Mouse (Mus musculus) bone marrow macrophage, adult 2 months (primary cell): ENCODE measurements at regions not wholly inside any gene's neighbourhood (a gene's known extent, or its start where the extent isn't known, plus 50 kb on each side); places are given as distances from the start of the nearest gene placed in this dataset.

ENCODE experiments used
- CTCF ChIP-seq: IDR thresholded peaks from 2 replicates; pipeline ENCODE4 v1.5.1; 2012; ENCODE audit warnings: low read depth, mild to moderate bottlenecking, low read length, moderate library complexity
- POLR2A ChIP-seq: IDR thresholded peaks from 2 replicates; pipeline ENCODE4 v1.6.1; 2012; ENCODE audit warnings: mild to moderate bottlenecking, low read depth, low read length, borderline replicate concordance

DNA sequence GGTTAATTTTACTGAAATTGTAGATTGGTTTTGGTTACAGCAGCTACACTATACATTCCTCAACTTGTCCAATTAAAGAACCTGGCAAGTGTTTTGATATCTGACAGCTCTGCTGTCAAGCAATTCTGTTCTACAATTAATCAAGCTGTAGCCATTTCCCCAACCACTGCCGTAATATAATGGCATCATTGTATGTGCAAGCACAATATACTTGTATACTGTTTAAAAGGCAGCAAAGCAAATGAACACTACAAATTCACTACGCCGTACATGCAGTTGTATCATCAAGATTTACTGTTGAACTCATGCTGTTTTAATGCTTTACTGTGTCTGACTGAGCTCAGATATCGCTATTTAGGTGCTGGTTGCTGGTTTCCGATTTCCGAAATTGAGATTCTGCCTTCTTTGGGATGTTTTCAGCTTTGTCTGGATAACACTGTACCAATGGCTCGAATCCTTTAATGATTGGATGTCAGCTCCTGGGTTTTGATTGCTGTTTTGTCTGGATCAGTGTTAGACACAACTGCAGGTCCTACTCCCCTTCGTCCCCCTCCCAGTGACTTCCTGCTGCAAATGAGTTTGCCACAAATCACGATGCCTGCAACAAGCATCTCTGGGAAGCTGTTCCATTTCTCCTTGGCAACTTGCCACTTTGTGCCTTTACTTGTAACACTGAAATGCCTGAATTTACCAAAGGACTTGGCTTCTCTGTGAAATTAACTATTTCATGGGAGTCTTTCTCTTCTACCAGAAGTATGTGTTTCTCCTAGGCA lies 294.4 kb upstream of the Tank start:
- TF ChIP-seq CTCF (no peak), POLR2A (no peak)
